Mouse (Mus musculus) liver, embryonic 14.5 days (tissue): Measurements from ENCODE around the gene Ryr1. TPM values are rescaled to one million over a fixed set of nuclear protein-coding genes. Genes with fewer than 3 reads are reported as not detected.

ENCODE experiments used
- ATAC-seq: fragments of 200-750 bp; cut with Nextera tagmentation; 2 replicates; pipeline ENCODE4 v1.8.0; 2017; ENCODE audit warnings: moderate number of reproducible peaks, mild to moderate bottlenecking, moderate library complexity; ENCODE audit not compliant: insufficient read depth
- DNase-seq, 3 experiments: peaks; one replicate each; pipeline ENCODE4 v3.0.0-alpha.2; 2012 to 2013; ENCODE audit warnings: low read depth in 3 of 3, low spot score in 3 of 3
- H3K27ac ChIP-seq: fragments of 300-500 bp; sonication (generic); 2 replicates; pipeline ENCODE4 v1.5.1; 2014; ENCODE audit warnings: moderate library complexity, mild to moderate bottlenecking, control low read depth, inconsistent platforms
- H3K27me3 ChIP-seq: fragments of 300-500 bp; sonication (generic); 2 replicates; pipeline ENCODE4 v1.6.1; 2014; ENCODE audit warnings: mild to moderate bottlenecking, low read length, moderate library complexity; ENCODE audit not compliant: control insufficient read depth, insufficient read depth
- H3K36me3 ChIP-seq: fragments of 300-500 bp; sonication (generic); replicated peaks from 2 replicates; pipeline ENCODE4 v1.6.1; 2014; ENCODE audit warnings: low read depth; ENCODE audit not compliant: control insufficient read depth, insufficient read depth
- H3K4me1 ChIP-seq, 2 experiments: fragments of 200-500 bp in 1 of 2; fragments of 300-500 bp in 1 of 2; sonication (generic) in 1 of 2; replicated peaks; 2 replicates each; pipeline ENCODE4 v1.6.1; 2012 to 2014; ENCODE audit warnings: antibody characterized with exemption in 1 of 2, inconsistent platforms in 1 of 2, low read length in 1 of 2; ENCODE audit not compliant: control insufficient read depth in 2 of 2, insufficient read depth in 2 of 2
- H3K4me2 ChIP-seq: fragments of 300-500 bp; sonication (generic); 2 replicates; pipeline ENCODE4 v1.6.1; 2014; ENCODE audit warnings: low read depth, mild to moderate bottlenecking, control low read depth, moderate library complexity
- H3K4me3 ChIP-seq, 2 experiments: fragments of 200-500 bp in 1 of 2; fragments of 300-500 bp in 1 of 2; sonication (generic) in 1 of 2; 2 replicates each; pipeline ENCODE4 v1.5.1; 2012 to 2014; ENCODE audit warnings: low read depth in 2 of 2, low read length in 2 of 2, mild to moderate bottlenecking in 2 of 2, control low read depth in 1 of 2, inconsistent platforms in 1 of 2, moderate library complexity in 1 of 2; ENCODE audit not compliant: insufficient read depth in 1 of 2
- H3K9ac ChIP-seq: fragments of 300-500 bp; sonication (generic); replicated peaks from 2 replicates; pipeline ENCODE4 v1.6.1; 2014; ENCODE audit warnings: mild to moderate bottlenecking, control low read depth, moderate library complexity
- H3K9me3 ChIP-seq: fragments of 300-500 bp; sonication (generic); 2 replicates; pipeline ENCODE4 v1.6.1; 2016; ENCODE audit warnings: low read length, mixed read lengths; ENCODE audit not compliant: control insufficient read depth
- CTCF ChIP-seq: IDR thresholded peaks from 2 replicates; pipeline ENCODE4 v1.5.1; 2016; ENCODE audit warnings: antibody characterized with exemption, low read depth, control low read depth
- EP300 ChIP-seq: IDR thresholded peaks from 2 replicates; pipeline ENCODE4 v1.6.1; 2016; ENCODE audit warnings: antibody characterized with exemption, low read depth
- WGBS: fragments of 180-500 bp; shearing (Covaris S2); extraction: QIAGEN DNeasy Blood & Tissue Kit; methylation state at CpG from one replicate; pipeline ENCODE4 v1.1.7; 2014; ENCODE audit not compliant: insufficient replicate concordance; 5-methylcytosine and 5-hydroxymethylcytosine counted together
- polyA plus RNA-seq, 2 experiments: library from polyadenylated mRNA; depleted of rRNA in 1 of 2; stranded (reverse) in 1 of 2; unstranded in 1 of 2; fragments of >200 nt; fragmentation: Nextera tagmentation in 1 of 2; extraction: Ambion mirVana in 1 of 2; gene quantifications; 2 replicates each; pipeline versions ENCODE4 v1.2.1 to v1.2.3; 2012 to 2014

Ryr1 gene
- polyA plus RNA-seq, 2 experiments = 0.06 to 0.08 TPM

DNA sequence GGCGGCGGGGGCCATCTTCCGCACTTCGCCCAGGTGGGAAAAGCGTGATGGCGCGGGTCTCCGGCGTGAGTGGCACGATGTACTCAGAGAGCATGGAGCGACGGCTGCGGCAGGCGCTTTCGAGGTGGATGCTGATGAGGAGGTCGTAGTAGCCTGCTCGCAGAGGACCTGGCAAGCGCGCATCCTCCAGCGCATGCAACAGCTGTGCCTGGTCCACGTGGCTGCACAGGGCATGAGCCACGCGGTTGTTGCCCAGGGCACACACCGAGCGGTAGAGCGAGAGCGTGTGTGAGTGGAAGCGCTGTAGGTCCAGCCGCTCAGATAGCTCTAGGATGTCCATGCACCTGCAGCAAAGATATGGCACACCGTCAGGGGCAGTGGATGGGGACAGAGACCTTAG, 39.0 kb downstream of the Ryr1 start:
- Histone ChIP-seq H3K4me2 (no peak overlapping the region), H3K9me3 (no peaks in the 10 kb centered on the region), H3K9ac (no peak overlapping the region), H3K4me3 (no peak overlapping the region), H3K27ac (no peak overlapping the region), H3K4me1 (no peaks in the 10 kb centered on the region), H3K36me3 (no peaks in the 10 kb centered on the region), H3K27me3 (no peaks in the 10 kb centered on the region)
- 79% methylated on average over 30 of the region's 30 CpGs for WGBS
- DNase-seq (no peak), ATAC-seq (no peak)
- no peak for TF ChIP-seq CTCF
- no peak for TF ChIP-seq EP300

DNA sequence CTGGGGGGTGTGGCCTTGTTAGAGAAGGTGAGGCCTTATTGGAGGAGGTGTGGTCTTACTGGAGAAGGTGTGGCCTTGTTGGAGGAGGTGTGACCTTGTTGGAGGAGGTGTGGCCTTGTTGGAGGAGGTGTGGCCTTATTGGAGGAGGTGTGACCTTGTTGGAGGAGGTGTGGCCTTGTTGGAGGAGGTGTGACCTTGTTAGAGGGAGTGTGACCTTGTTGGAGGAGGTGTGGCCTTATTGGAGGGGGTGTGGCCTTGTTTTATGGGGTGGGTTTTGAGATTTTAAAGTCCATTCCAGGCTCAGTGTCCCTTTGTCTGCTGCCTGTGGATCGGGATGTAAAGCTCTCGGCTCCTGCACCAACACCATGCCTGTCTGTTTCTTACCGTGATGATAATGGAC, 40.6 kb downstream of the Ryr1 start:
- Histone ChIP-seq H3K9ac (no peak overlapping the region), H3K27me3 (no peaks in the 10 kb centered on the region)
- 79% methylated on average over 3 of the region's 3 CpGs for WGBS

GRCm38 (mm10) chr7:29079419-29079950, 45.5 kb downstream of the Ryr1 start:
- DNase-seq (no peak), ATAC-seq (no peak)
- Histone ChIP-seq H3K4me1 (no peaks in the 10 kb centered on the region), H3K9ac (no peak overlapping the region), H3K9me3 (no peaks in the 10 kb centered on the region), H3K36me3 (no peaks in the 10 kb centered on the region), H3K4me2 (no peak overlapping the region), H3K27ac (no peak overlapping the region), H3K27me3 (no peaks in the 10 kb centered on the region), H3K4me3 (no peak overlapping the region)
- WGBS = 58% methylated on average over 12 of the region's 12 CpGs
- no peak for TF ChIP-seq EP300
- no peak for TF ChIP-seq CTCF

More for the DNA sequence above, 40.6 kb downstream of the Ryr1 start:
- TF ChIP-seq EP300 (no peak), CTCF (no peak)
- ATAC-seq (no peak), DNase-seq (no peak)
- H3K4me1 ChIP-seq = no peaks in the 10 kb centered on the region
- no peaks in the 10 kb centered on the region for H3K9me3 ChIP-seq
- H3K4me2 ChIP-seq = no peak overlapping the region
- no peak overlapping the region for H3K27ac ChIP-seq
- no peak overlapping the region for H3K4me3 ChIP-seq
- H3K36me3 ChIP-seq = no peaks in the 10 kb centered on the region

GRCm38 (mm10) chr7:29076977-29077376, 48.0 kb downstream of the Ryr1 start:
- H3K4me1 ChIP-seq = no peaks in the 10 kb centered on the region
- no peak overlapping the region for H3K27ac ChIP-seq
- 64% methylated on average over 9 of the region's 9 CpGs for WGBS
- no peaks in the 10 kb centered on the region for H3K27me3 ChIP-seq
- H3K4me3 ChIP-seq = no peak overlapping the region
- H3K9ac ChIP-seq = no peak overlapping the region
- TF ChIP-seq CTCF (no peak), EP300 (no peak)
- ATAC-seq = no peak
- H3K4me2 ChIP-seq = no peak overlapping the region
- DNase-seq = no peak
- H3K9me3 ChIP-seq = no peaks in the 10 kb centered on the region
- H3K36me3 ChIP-seq = no peaks in the 10 kb centered on the region

GRCm38 (mm10) chr7:29075208-29075607, 49.8 kb downstream of the Ryr1 start:
- H3K36me3 ChIP-seq = no peaks in the 10 kb centered on the region
- H3K27me3 ChIP-seq = peaks cover 11% of the 10 kb centered on the region
- no peak overlapping the region for H3K27ac ChIP-seq
- TF ChIP-seq CTCF (no peak), EP300 (no peak)
- no peak overlapping the region for H3K9ac ChIP-seq
- H3K4me3 ChIP-seq = no peak overlapping the region
- H3K9me3 ChIP-seq = no peaks in the 10 kb centered on the region
- DNase-seq (no peak), ATAC-seq (no peak)
- WGBS = 14% methylated on average over 6 of the region's 6 CpGs
- no peak overlapping the region for H3K4me2 ChIP-seq
- no peaks in the 10 kb centered on the region for H3K4me1 ChIP-seq
